Mouse (Mus musculus) brain, embryonic 14.5 days (tissue): ENCODE data around the gene Fancc. TPM values are rescaled to one million over a fixed set of nuclear protein-coding genes. Genes with fewer than 3 reads are reported as not detected.
A peak's percentile ranks its signal among the peaks of the same experiment; 100 is the strongest.

ENCODE experiments used
- DNase-seq: peaks from one replicate; pipeline ENCODE4 v3.0.0-alpha.2; 2011; ENCODE audit warnings: low read depth
- CTCF ChIP-seq: fragments of 200-500 bp; IDR thresholded peaks from 2 replicates; pipeline ENCODE4 v1.5.1; 2012; ENCODE audit warnings: inconsistent platforms, mild to moderate bottlenecking, moderate library complexity, borderline replicate concordance; ENCODE audit not compliant: insufficient read depth, insufficient read length; ENCODE audit errors: extremely low read depth
- POLR2A ChIP-seq: fragments of 200-500 bp; IDR thresholded peaks from 2 replicates; pipeline ENCODE4 v1.6.1; 2012; ENCODE audit warnings: mild to moderate bottlenecking, inconsistent platforms, borderline replicate concordance; ENCODE audit not compliant: poor library complexity, insufficient read depth, insufficient read length, severe bottlenecking; ENCODE audit errors: extremely low read depth
- polyA plus RNA-seq: library from polyadenylated mRNA; depleted of rRNA; stranded (reverse); fragments of >200 nt; gene quantifications from 2 replicates; pipeline ENCODE4 v1.2.3, GENCODE M21; 2012

Gene Fancc
- polyA plus RNA-seq, 1 experiment, result 12.7 TPM

GRCm38 (mm10) chr13:63337239-63337960 lies 159.7 kb downstream of the Fancc start:
- TF ChIP-seq CTCF, result no peak
- TF ChIP-seq POLR2A, result no peak
- peak; percentile 52 for DNase-seq

- DNase-seq, result peak; percentile 95
- no peak for TF ChIP-seq CTCF
- TF ChIP-seq POLR2A, result no peak
Observed at GRCm38 (mm10) chr13:63336335-63336734, 160.7 kb downstream of the Fancc start.

- TF ChIP-seq CTCF (peak; percentile 60; the same call in 1 of the 2 replicates), POLR2A (no peak)
- peak; percentile 53 for DNase-seq
Observed at GRCm38 (mm10) chr13:63335421-63336134, 161.5 kb downstream of the Fancc start.

- DNase-seq, result peak; percentile 84
- no peak for TF ChIP-seq POLR2A
- TF ChIP-seq CTCF, result peak; percentile 82; the same call in 1 of the 2 replicates
Observed at GRCm38 (mm10) chr13:63332576-63333300, 164.3 kb downstream of the Fancc start.

GRCm38 (mm10) chr13:63331379-63331778 lies 165.7 kb downstream of the Fancc start:
- TF ChIP-seq POLR2A (no peak), CTCF (peak; percentile 76; the same call in 1 of the 2 replicates)
- peak; percentile 69 for DNase-seq

GRCm38 (mm10) chr13:63330236-63330860 lies 166.7 kb downstream of the Fancc start:
- DNase-seq, result peak; percentile 78
- TF ChIP-seq POLR2A (no peak), CTCF (no peak)

- no peak for DNase-seq
Observed at GRCm38 (mm10) chr13:63326015-63326414, 171.1 kb downstream of the Fancc start.

GRCm38 (mm10) chr13:63324978-63325848 lies 171.9 kb downstream of the Fancc start:
- no peak for TF ChIP-seq POLR2A
- no peak for TF ChIP-seq CTCF
- DNase-seq, result no peak

More at GRCm38 (mm10) chr13:63326015-63326414, 171.1 kb downstream of the Fancc start:
- TF ChIP-seq CTCF (no peak), POLR2A (no peak)

- TF ChIP-seq POLR2A (no peak), CTCF (no peak)
Observed at GRCm38 (mm10) chr13:63324311-63324710, 172.8 kb downstream of the Fancc start.

More at GRCm38 (mm10) chr13:63324311-63324710, 172.8 kb downstream of the Fancc start:
- no peak for DNase-seq
